Mouse (Mus musculus) MEL (cell line): ENCODE measurements around the gene Utrn. TPM values are rescaled to one million over a fixed set of nuclear protein-coding genes. Genes with fewer than 3 reads are reported as not detected.

Source experiments
- DNase-seq: peaks from one replicate; pipeline ENCODE4 v3.0.0; 2011; ENCODE audit warnings: low read depth, low spot score
- H3K27ac ChIP-seq: 2 replicates; pipeline ENCODE4 v1.5.1; 2012; ENCODE audit warnings: low read depth, mild to moderate bottlenecking, control low read depth, low read length, moderate library complexity; ENCODE audit not compliant: control insufficient read depth
- H3K27me3 ChIP-seq, 2 experiments: fragments of 150-350 bp in 1 of 2; sonication (generic) in 1 of 2; 2 replicates each; pipeline ENCODE4 v1.6.1; 2012; ENCODE audit warnings: low read length in 2 of 2, mild to moderate bottlenecking in 2 of 2, improper control_type of control experiment in 1 of 2, moderate library complexity in 1 of 2; ENCODE audit not compliant: insufficient read depth in 2 of 2, control insufficient read depth in 1 of 2
- H3K36me3 ChIP-seq, 2 experiments: 2 replicates each; pipeline ENCODE4 v1.6.1; 2012 to 2014; ENCODE audit warnings: low read length in 2 of 2, improper control_type of control experiment in 1 of 2, inconsistent platforms in 1 of 2, mild to moderate bottlenecking in 1 of 2; ENCODE audit not compliant: insufficient read depth in 2 of 2, control insufficient read depth in 1 of 2
- H3K4me1 ChIP-seq, 2 experiments: fragments of 150-350 bp in 1 of 2; sonication (generic) in 1 of 2; 2 replicates each; pipeline ENCODE4 v1.6.1; 2012; ENCODE audit warnings: low read length in 2 of 2, improper control_type of control experiment in 1 of 2, mild to moderate bottlenecking in 1 of 2; ENCODE audit not compliant: insufficient read depth in 2 of 2, control insufficient read depth in 1 of 2
- H3K4me3 ChIP-seq, 2 experiments: fragments of 150-350 bp in 1 of 2; sonication (generic) in 1 of 2; 2 replicates each; pipeline ENCODE4 v1.5.1; 2012; ENCODE audit warnings: low read depth in 2 of 2, low read length in 2 of 2, mild to moderate bottlenecking in 2 of 2, moderate library complexity in 2 of 2, control low read depth in 1 of 2, improper control_type of control experiment in 1 of 2; ENCODE audit not compliant: control insufficient read depth in 1 of 2, insufficient read depth in 1 of 2
- H3K79me2 ChIP-seq: 2 replicates; pipeline ENCODE4 v1.6.1; 2012; ENCODE audit warnings: mild to moderate bottlenecking, low read length, moderate library complexity; ENCODE audit not compliant: control insufficient read depth, poor library complexity, insufficient read depth
- H3K9ac ChIP-seq: 2 replicates; pipeline ENCODE4 v1.6.1; 2012; ENCODE audit warnings: low read depth, mild to moderate bottlenecking, control low read depth, low read length, moderate library complexity; ENCODE audit not compliant: control insufficient read depth, poor library complexity, severe bottlenecking
- H3K9me3 ChIP-seq: fragments of 150-350 bp; sonication (generic); replicated peaks from 2 replicates; pipeline ENCODE4 v1.6.1; 2012; ENCODE audit warnings: mild to moderate bottlenecking, low read length, improper control_type of control experiment, moderate library complexity; ENCODE audit not compliant: insufficient read depth
- CTCF ChIP-seq, 3 experiments: IDR thresholded peaks in 2 of 3; conservative IDR thresholded peaks in 1 of 3; 2 replicates each; pipeline ENCODE4 v1.5.1; 2011 to 2012; ENCODE audit warnings: low read length in 3 of 3, low read depth in 2 of 3, mild to moderate bottlenecking in 2 of 3, improper control_type of control experiment in 1 of 3, inconsistent platforms in 1 of 3, mixed read lengths in 1 of 3, moderate library complexity in 1 of 3; ENCODE audit not compliant: control insufficient read depth in 1 of 3, insufficient read depth in 1 of 3, poor library complexity in 1 of 3, severe bottlenecking in 1 of 3
- E2F4 ChIP-seq: IDR thresholded peaks from 2 replicates; pipeline ENCODE4 v1.6.1; 2011; ENCODE audit warnings: low read depth, low read length, improper control_type of control experiment, borderline replicate concordance
- EP300 ChIP-seq, 2 experiments: IDR thresholded peaks; 2 replicates each; pipeline ENCODE4 v1.6.1; 2011; ENCODE audit warnings: improper control_type of control experiment in 2 of 2, low read length in 2 of 2, low read depth in 1 of 2, mild to moderate bottlenecking in 1 of 2
- ETS1 ChIP-seq: IDR thresholded peaks from 2 replicates; pipeline ENCODE4 v1.6.1; 2012; ENCODE audit warnings: low read depth, mild to moderate bottlenecking, inconsistent platforms, low read length, improper control_type of control experiment, moderate library complexity
- GABPA ChIP-seq: IDR thresholded peaks from 2 replicates; pipeline ENCODE4 v1.6.1; 2012; ENCODE audit warnings: low read depth, mild to moderate bottlenecking, inconsistent platforms, low read length, improper control_type of control experiment, moderate library complexity
- GATA1 ChIP-seq: IDR thresholded peaks from 2 replicates; pipeline ENCODE4 v1.6.1; 2011; ENCODE audit warnings: low read depth, low read length, improper control_type of control experiment
- HCFC1 ChIP-seq: IDR thresholded peaks from 2 replicates; pipeline ENCODE4 v1.6.1; 2012; ENCODE audit warnings: low read depth, mild to moderate bottlenecking, inconsistent platforms, low read length, improper control_type of control experiment, moderate library complexity
- JUND ChIP-seq: IDR thresholded peaks from 2 replicates; pipeline ENCODE4 v1.6.1; 2011; ENCODE audit warnings: low read depth, mild to moderate bottlenecking, improper control_type of control experiment, low read length
- KAT2A ChIP-seq: conservative IDR thresholded peaks from 2 replicates; pipeline ENCODE4 v1.6.1; 2012; ENCODE audit warnings: low read depth, low read length, improper control_type of control experiment, inconsistent platforms
- MAFK ChIP-seq: IDR thresholded peaks from 2 replicates; pipeline ENCODE4 v1.6.1; 2011; ENCODE audit warnings: low read depth, mild to moderate bottlenecking, low read length, improper control_type of control experiment, borderline replicate concordance
- MAZ ChIP-seq: IDR thresholded peaks from 2 replicates; pipeline ENCODE4 v1.6.1; 2012; ENCODE audit warnings: low read depth, mild to moderate bottlenecking, inconsistent platforms, low read length, improper control_type of control experiment
- MEF2A ChIP-seq: IDR thresholded peaks from 2 replicates; pipeline ENCODE4 v1.6.1; 2014; ENCODE audit warnings: low read depth, mild to moderate bottlenecking, inconsistent platforms, low read length, improper control_type of control experiment; ENCODE audit not compliant: poor library complexity, insufficient replicate concordance, severe bottlenecking; ENCODE audit errors: extremely low read depth
- MYC ChIP-seq: IDR thresholded peaks from 2 replicates; pipeline ENCODE4 v1.6.1; 2011; ENCODE audit warnings: low read depth, mild to moderate bottlenecking, low read length, improper control_type of control experiment, moderate library complexity
- POLR2A ChIP-seq, 2 experiments: IDR thresholded peaks; 2 replicates each; pipeline ENCODE4 v1.6.1; 2011 to 2012; ENCODE audit warnings: low read length in 2 of 2, mild to moderate bottlenecking in 2 of 2, control low read depth in 1 of 2, improper control_type of control experiment in 1 of 2, low read depth in 1 of 2, moderate library complexity in 1 of 2; ENCODE audit not compliant: control insufficient read depth in 1 of 2, insufficient read depth in 1 of 2, poor library complexity in 1 of 2
- RAD21 ChIP-seq: IDR thresholded peaks from 2 replicates; pipeline ENCODE4 v1.6.1; 2011; ENCODE audit warnings: mild to moderate bottlenecking, low read depth, low read length, improper control_type of control experiment
- SIN3A ChIP-seq: IDR thresholded peaks from 2 replicates; pipeline ENCODE4 v1.6.1; 2012; ENCODE audit warnings: low read length, improper control_type of control experiment, inconsistent platforms
- TAL1 ChIP-seq: IDR thresholded peaks from 2 replicates; pipeline ENCODE4 v1.6.1; 2012; ENCODE audit warnings: mild to moderate bottlenecking, inconsistent platforms, low read length, moderate library complexity, mixed read lengths
- TBP ChIP-seq: IDR thresholded peaks from 2 replicates; pipeline ENCODE4 v1.8.0; 2011; ENCODE audit warnings: low read depth, low read length, improper control_type of control experiment
- TCF12 ChIP-seq: IDR thresholded peaks from 2 replicates; pipeline ENCODE4 v1.6.1; 2014; ENCODE audit warnings: low read depth, mild to moderate bottlenecking, inconsistent platforms, low read length, improper control_type of control experiment, moderate library complexity
- ZC3H11A ChIP-seq: IDR thresholded peaks from 2 replicates; pipeline ENCODE4 v1.6.1; 2012; ENCODE audit warnings: low read depth, mild to moderate bottlenecking, inconsistent platforms, low read length, improper control_type of control experiment
- ZMIZ1 ChIP-seq: IDR thresholded peaks from 2 replicates; pipeline ENCODE4 v1.6.1; 2012; ENCODE audit warnings: low read depth, mild to moderate bottlenecking, inconsistent platforms, low read length, improper control_type of control experiment, moderate library complexity
- ZNF384 ChIP-seq: IDR thresholded peaks from 2 replicates; pipeline ENCODE4 v1.6.1; 2012; ENCODE audit warnings: low read depth, mild to moderate bottlenecking, inconsistent platforms, low read length, improper control_type of control experiment
- polyA plus RNA-seq, 2 experiments: library from polyadenylated mRNA; stranded (reverse) in 1 of 2; unstranded in 1 of 2; fragments of >175 nt in 1 of 2; fragments of >200 nt in 1 of 2; gene quantifications; 2 replicates each; pipeline versions ENCODE4 v1.2.1 to v1.2.4; 2012; ENCODE audit warnings: low replicate concordance in 2 of 2, low read depth in 1 of 2; ENCODE audit not compliant: insufficient read length in 2 of 2, insufficient read depth in 1 of 2, missing spikeins in 1 of 2
- total RNA-seq: library from RNA; depleted of rRNA; stranded (reverse); fragments of 300-350 nt; gene quantifications from 2 replicates; pipeline ENCODE4 v1.2.3, GENCODE M21; 2012

Utrn gene
- total and polyA plus RNA-seq, 3 experiments, result 2.3 to 4.3 TPM; not detected in 1

- H3K79me2 ChIP-seq, result no peaks in the 10 kb centered on the region
- DNase-seq, result peak; percentile 39
- H3K9me3 ChIP-seq, result no peaks in the 10 kb centered on the region
- no peak overlapping the region for H3K27ac ChIP-seq
- H3K9ac ChIP-seq, result no peak overlapping the region
- no peak for TF ChIP-seq KAT2A
- peak; percentile 58 for TF ChIP-seq GATA1
- no peak for TF ChIP-seq ZC3H11A
- peak; percentile 39 to 40; a peak in 3 of 4 replicates for TF ChIP-seq EP300 (IDR thresholded peaks at IDR 0.05; ENCODE audit: low read depth in 1 of 2, low read length in 2 of 2)
- TF ChIP-seq MAFK, result no peak
- peak; percentile 33 for TF ChIP-seq TAL1
- no peak for TF ChIP-seq MYC
- peak; percentile 82 for TF ChIP-seq ZNF384
- no peak for TF ChIP-seq E2F4
- TF ChIP-seq, all 39 proteins: peak for 4
- Histone ChIP-seq H3K4me1 (peaks cover 0 to 11% of the 10 kb centered on the region in 2 experiments; a peak in 2 of 4 replicates), H3K4me3 (no peak overlapping the region), H3K27me3 (no peaks in the 10 kb centered on the region), H3K36me3 (peaks cover 0 to 6% of the 10 kb centered on the region in 2 experiments; a peak in 2 of 4 replicates)
Measured at GRCm38 (mm10) chr10:12723269-12723668, 145.9 kb downstream of the Utrn start.

- DNase-seq, result no peak
- TF ChIP-seq TBP, result no peak
- TF ChIP-seq TCF12, result no peak
- TF ChIP-seq POLR2A (IDR thresholded peaks at IDR 0.05; ENCODE audit: control insufficient read depth in 1 of 2, insufficient read depth in 1 of 2, low read depth in 1 of 2, low read length in 2 of 2, poor library complexity in 1 of 2), result no peak
- TF ChIP-seq ETS1, result no peak
- no peak for TF ChIP-seq RAD21
- TF ChIP-seq SIN3A, result no peak
- no peak for TF ChIP-seq ZC3H11A
- no peak for TF ChIP-seq ZMIZ1
- TF ChIP-seq HCFC1, result no peak
- TF ChIP-seq CTCF (IDR thresholded peaks at IDR 0.05 in 2 of 3, conservative IDR thresholded peaks at IDR 0.05 in 1 of 3; ENCODE audit: control insufficient read depth in 1 of 3, insufficient read depth in 1 of 3, low read depth in 2 of 3, low read length in 3 of 3, poor library complexity in 1 of 3, severe bottlenecking in 1 of 3), result no peak
- TF ChIP-seq MAZ, result no peak
- no peak for TF ChIP-seq GABPA
- no peak for TF ChIP-seq KAT2A
- no peak for TF ChIP-seq MEF2A
- no peak for TF ChIP-seq TAL1
- TF ChIP-seq EP300 (IDR thresholded peaks at IDR 0.05; ENCODE audit: low read depth in 1 of 2, low read length in 2 of 2), result no peak
- TF ChIP-seq JUND, result no peak
- TF ChIP-seq, all 39 proteins: peak for 0
- Histone ChIP-seq H3K4me3 (no peak overlapping the region), H3K4me1 (peaks cover 0 to 11% of the 10 kb centered on the region in 2 experiments; a peak in 2 of 4 replicates), H3K27me3 (no peaks in the 10 kb centered on the region), H3K36me3 (peaks cover 0 to 6% of the 10 kb centered on the region in 2 experiments; a peak in 2 of 4 replicates), H3K79me2 (no peaks in the 10 kb centered on the region), H3K9me3 (no peaks in the 10 kb centered on the region), H3K27ac (no peak overlapping the region), H3K9ac (no peak overlapping the region)
Measured at GRCm38 (mm10) chr10:12722111-12722510, 147.1 kb downstream of the Utrn start.
